Mouse (Mus musculus) layer of hippocampus, postnatal 10 days (tissue): ENCODE measurements around the gene Fam160a2. TPM values are rescaled to one million over a fixed set of nuclear protein-coding genes. Genes with fewer than 3 reads are reported as not detected.

ENCODE experiments used
- total RNA-seq, 2 experiments: library from RNA; stranded (reverse); gene quantifications; 2 replicates each; pipeline ENCODE4 v1.2.3; 2021

Gene Fam160a2
- total RNA-seq, 2 experiments from 2014 or later = 57.9 to 61.3 TPM

Other genes starting within 250 kb of the Fam160a2 start
- gene Olfr684, start 236.4 kb downstream of the Fam160a2 start, total RNA-seq = not detected
- not detected for gene Olfr685, start 214.0 kb downstream of the Fam160a2 start, total RNA-seq
- gene Olfr686, start 192.6 kb downstream of the Fam160a2 start, total RNA-seq = not detected
- gene Olfr688, start 112.0 kb downstream of the Fam160a2 start, total RNA-seq = not detected
- not detected for gene Olfr689, start 88.9 kb downstream of the Fam160a2 start, total RNA-seq
- gene Olfr690, start 66.0 kb downstream of the Fam160a2 start, total RNA-seq = under 1 TPM; 0.80 to 0.85 TPM
- under 1 TPM; 0.22 to 0.75 TPM for gene Olfr691, start 57.8 kb downstream of the Fam160a2 start, total RNA-seq
- gene Olfr692, start 31.8 kb downstream of the Fam160a2 start, total RNA-seq = not detected
- not detected for gene Gm5901, start 25.0 kb downstream of the Fam160a2 start, total RNA-seq
- gene Cnga4, start 4.5 kb upstream of the Fam160a2 start, total RNA-seq = under 1 TPM; 0.33 to 0.69 TPM
- 10 to 100 TPM; 13.2 to 14.5 TPM for gene Cckbr, start 25.7 kb upstream of the Fam160a2 start, total RNA-seq
- 10 to 100 TPM; 13.7 to 13.8 TPM for gene Cavin3, start 82.2 kb upstream of the Fam160a2 start, total RNA-seq
- 10 to 100 TPM; 87.0 to 89.8 TPM for gene Smpd1, start 154.3 kb upstream of the Fam160a2 start, total RNA-seq
- gene Apbb1, start 181.6 kb upstream of the Fam160a2 start, total RNA-seq = 100 to 1,000 TPM; 350 to 357 TPM
- gene Hpx, start 200.1 kb upstream of the Fam160a2 start, total RNA-seq = not detected
- gene Trim3, start 233.5 kb upstream of the Fam160a2 start, total RNA-seq = 100 to 1,000 TPM; 138 to 143 TPM
- 10 to 100 TPM; 78.0 to 81.7 TPM for gene Timm10b, start 240.0 kb upstream of the Fam160a2 start, total RNA-seq
- 10 to 100 TPM; 85.7 to 91.8 TPM for gene Arfip2, start 240.4 kb upstream of the Fam160a2 start, total RNA-seq
- gene Gm45799, start 240.5 kb upstream of the Fam160a2 start, total RNA-seq = 10 to 100 TPM in 1 of 2 experiments, 1 to 10 TPM in 1; 9.6 to 12.7 TPM